Mouse (Mus musculus) hindbrain, embryonic 10.5 days (tissue): Measurements from ENCODE around the gene Cfap54. TPM values are rescaled to one million over a fixed set of nuclear protein-coding genes. Genes with fewer than 3 reads are reported as not detected.

Experiments used
- DNase-seq: peaks from one replicate; pipeline ENCODE4 v3.0.0-alpha.2; 2017; ENCODE audit warnings: low spot score
- H3K27ac ChIP-seq: fragments of 300-500 bp; sonication (generic); 2 replicates; pipeline ENCODE4 v1.5.1; 2016; ENCODE audit warnings: mild to moderate bottlenecking, moderate library complexity
- H3K27me3 ChIP-seq: fragments of 300-500 bp; sonication (generic); 2 replicates; pipeline ENCODE4 v1.6.1; 2016; ENCODE audit warnings: mild to moderate bottlenecking; ENCODE audit not compliant: poor library complexity, insufficient read depth, severe bottlenecking
- H3K36me3 ChIP-seq: fragments of 300-500 bp; sonication (generic); 2 replicates; pipeline ENCODE4 v1.6.1; 2016; ENCODE audit warnings: mild to moderate bottlenecking, moderate library complexity
- H3K4me1 ChIP-seq: fragments of 300-500 bp; sonication (generic); replicated peaks from 2 replicates; pipeline ENCODE4 v1.6.1; 2016; ENCODE audit warnings: mild to moderate bottlenecking
- H3K4me3 ChIP-seq: fragments of 300-500 bp; sonication (generic); 2 replicates; pipeline ENCODE4 v1.5.1; 2016; ENCODE audit warnings: mild to moderate bottlenecking, moderate library complexity
- H3K9me3 ChIP-seq: fragments of 300-500 bp; sonication (generic); 2 replicates; pipeline ENCODE4 v1.6.1; 2016; ENCODE audit warnings: mild to moderate bottlenecking, moderate library complexity
- WGBS: fragments of 180-500 bp; shearing (Covaris S2); methylation state at CpG from one replicate; pipeline ENCODE4 v1.1.7; 2016; 5-methylcytosine and 5-hydroxymethylcytosine counted together
- polyA plus RNA-seq: library from polyadenylated mRNA; unstranded; fragments of >200 nt; fragmentation: Nextera tagmentation; extraction: Ambion mirVana; gene quantifications from 2 replicates; pipeline ENCODE4 v1.2.1, GENCODE M21; 2016

Cfap54 gene
- polyA plus RNA-seq, 1 experiment from 2014 or later, result 1.4 TPM

- Histone ChIP-seq H3K27ac (no peak overlapping the region), H3K9me3 (no peaks in the 10 kb centered on the region), H3K4me1 (no peaks in the 10 kb centered on the region), H3K27me3 (no peaks in the 10 kb centered on the region), H3K36me3 (no peaks in the 10 kb centered on the region), H3K4me3 (no peak overlapping the region)
- 84% methylated on average over 6 of the region's 6 CpGs for WGBS
- DNase-seq, result no peak
Observed at GRCm38 (mm10) chr10:93090241-93090640, 8.8 kb upstream of the Cfap54 start.

- Histone ChIP-seq H3K27me3 (no peaks in the 10 kb centered on the region), H3K9me3 (no peaks in the 10 kb centered on the region), H3K27ac (no peak overlapping the region), H3K36me3 (no peaks in the 10 kb centered on the region), H3K4me1 (peaks cover 7% of the 10 kb centered on the region; the same call in 1 of the 2 replicates), H3K4me3 (no peak overlapping the region)
- DNase-seq, result no peak
- 74% methylated on average over 11 of the region's 11 CpGs for WGBS
Observed at GRCm38 (mm10) chr10:93088396-93089048, 7.1 kb upstream of the Cfap54 start.

DNA sequence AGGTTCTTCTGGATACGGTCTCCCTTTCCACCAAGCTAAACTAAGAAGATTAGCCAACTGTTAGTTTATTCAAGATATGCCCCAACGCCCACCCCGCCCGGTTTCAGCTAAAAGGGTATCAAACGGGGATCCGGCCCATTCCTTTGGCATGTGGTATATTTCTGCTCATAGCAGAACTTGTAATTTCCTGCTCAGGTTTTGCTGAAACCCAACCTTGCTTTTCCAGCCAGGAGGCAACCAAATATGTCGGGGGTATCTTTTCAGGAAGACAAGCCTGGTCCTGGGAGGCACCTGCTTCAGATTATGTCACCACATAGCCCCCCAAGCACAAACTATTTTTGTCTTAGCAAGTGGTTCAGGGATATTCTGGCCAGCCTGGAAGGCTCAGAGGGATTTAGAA is 6.1 kb upstream of the Cfap54 start:
- H3K4me1 ChIP-seq, result peaks cover 17% of the 10 kb centered on the region
- no peak for DNase-seq
- H3K36me3 ChIP-seq, result no peaks in the 10 kb centered on the region
- H3K9me3 ChIP-seq, result no peaks in the 10 kb centered on the region
- no peak overlapping the region for H3K27ac ChIP-seq
- WGBS, result 89% methylated on average over 7 of the region's 7 CpGs
- H3K4me3 ChIP-seq, result no peak overlapping the region
- H3K27me3 ChIP-seq, result no peaks in the 10 kb centered on the region

- H3K9me3 ChIP-seq, result no peaks in the 10 kb centered on the region
- WGBS, result 58% methylated on average over 8 of the region's 8 CpGs
- peaks cover 26% of the 10 kb centered on the region for H3K4me1 ChIP-seq
- no peak for DNase-seq
- no peak overlapping the region for H3K4me3 ChIP-seq
- H3K36me3 ChIP-seq, result no peaks in the 10 kb centered on the region
- H3K27me3 ChIP-seq, result no peaks in the 10 kb centered on the region
- peak overlapping the region; percentile 50; the same call in 1 of the 2 replicates for H3K27ac ChIP-seq
Observed at GRCm38 (mm10) chr10:93083963-93084340, 2.5 kb upstream of the Cfap54 start.

DNA sequence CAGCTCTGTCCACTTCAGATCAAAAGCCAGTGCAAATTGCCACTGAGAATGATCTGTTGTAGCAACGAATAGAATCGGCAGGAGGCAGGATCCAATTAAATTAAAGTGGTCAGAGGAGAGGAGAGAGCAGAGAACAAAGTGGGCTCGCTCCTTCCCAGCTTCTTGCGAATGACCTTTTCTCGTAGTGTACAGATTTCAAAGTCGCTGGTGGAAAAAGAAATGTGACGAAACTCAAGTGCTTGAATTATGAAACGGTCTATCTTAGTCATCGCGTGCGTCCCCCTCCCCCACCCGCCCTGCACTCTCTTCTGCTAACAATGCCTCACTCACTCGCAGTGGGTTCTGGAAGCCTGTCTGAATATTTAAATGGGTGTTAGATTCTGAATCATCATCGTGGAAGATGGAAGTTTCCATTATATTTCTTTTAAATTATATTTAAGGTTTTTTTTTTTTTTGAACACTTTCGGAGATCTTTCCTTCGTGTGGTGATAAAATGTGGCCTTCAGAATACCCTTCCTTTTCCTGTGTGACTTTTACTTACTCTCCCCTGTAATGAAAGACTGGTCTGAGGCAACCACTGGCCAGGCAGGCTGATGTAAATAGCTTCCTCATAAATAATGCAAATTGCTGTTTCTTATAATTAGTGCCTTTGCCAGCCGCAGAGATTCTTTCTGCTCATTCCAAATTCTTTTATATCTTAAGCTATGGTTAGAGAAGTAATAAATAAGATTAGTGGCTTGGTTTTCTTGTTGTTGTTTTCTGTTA is 2.0 kb upstream of the Cfap54 start:
- Histone ChIP-seq H3K4me1 (peaks cover 26% of the 10 kb centered on the region), H3K27me3 (no peaks in the 10 kb centered on the region), H3K9me3 (no peaks in the 10 kb centered on the region), H3K36me3 (no peaks in the 10 kb centered on the region), H3K27ac (peak overlapping the region; percentile 77), H3K4me3 (peak overlapping the region; percentile 39)
- DNase-seq, result peak; percentile 47
- 8% methylated on average over 17 of the region's 17 CpGs for WGBS

- WGBS, result 86% methylated on average over 3 of the region's 3 CpGs
- no peak for DNase-seq
- no peaks in the 10 kb centered on the region for H3K27me3 ChIP-seq
Observed at GRCm38 (mm10) chr10:93079486-93079885, 1.9 kb downstream of the Cfap54 start.

GRCm38 (mm10) chr10:93077935-93078479 is 3.4 kb downstream of the Cfap54 start:
- Histone ChIP-seq H3K27ac (peak overlapping the region; percentile 2; the same call in 1 of the 2 replicates), H3K36me3 (no peaks in the 10 kb centered on the region), H3K27me3 (no peaks in the 10 kb centered on the region), H3K9me3 (no peaks in the 10 kb centered on the region), H3K4me1 (peaks cover 31% of the 10 kb centered on the region), H3K4me3 (no peak overlapping the region)
- no peak for DNase-seq
- 76% methylated on average over 11 of the region's 11 CpGs for WGBS

More at GRCm38 (mm10) chr10:93079486-93079885, 1.9 kb downstream of the Cfap54 start:
- Histone ChIP-seq H3K36me3 (no peaks in the 10 kb centered on the region), H3K4me3 (no peak overlapping the region), H3K27ac (no peak overlapping the region), H3K4me1 (peaks cover 43% of the 10 kb centered on the region), H3K9me3 (no peaks in the 10 kb centered on the region)

DNA sequence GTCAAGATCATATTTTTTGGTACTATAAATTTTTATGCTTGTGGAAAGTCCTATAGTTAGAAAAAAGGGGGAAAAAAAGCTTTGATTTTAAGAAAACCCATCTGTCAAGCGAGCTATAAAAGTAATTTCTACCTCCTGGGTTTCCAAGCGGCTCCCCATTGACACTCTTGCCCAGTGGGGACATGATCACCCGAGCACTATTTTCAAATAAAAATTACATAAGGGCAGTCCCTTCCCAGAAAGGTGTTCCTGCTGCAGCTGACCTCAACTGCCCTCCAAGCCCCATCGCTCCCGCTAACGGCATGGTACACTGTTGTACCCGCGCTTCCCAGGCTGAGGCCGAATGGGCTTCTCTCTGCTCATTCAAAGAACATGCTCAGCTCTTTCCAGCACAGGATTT is 5.0 kb downstream of the Cfap54 start:
- peaks cover 24% of the 10 kb centered on the region for H3K4me1 ChIP-seq
- no peaks in the 10 kb centered on the region for H3K27me3 ChIP-seq
- H3K27ac ChIP-seq, result no peak overlapping the region
- H3K36me3 ChIP-seq, result no peaks in the 10 kb centered on the region
- 84% methylated on average over 9 of the region's 9 CpGs for WGBS
- no peak for DNase-seq
- no peaks in the 10 kb centered on the region for H3K9me3 ChIP-seq
- no peak overlapping the region for H3K4me3 ChIP-seq

DNA sequence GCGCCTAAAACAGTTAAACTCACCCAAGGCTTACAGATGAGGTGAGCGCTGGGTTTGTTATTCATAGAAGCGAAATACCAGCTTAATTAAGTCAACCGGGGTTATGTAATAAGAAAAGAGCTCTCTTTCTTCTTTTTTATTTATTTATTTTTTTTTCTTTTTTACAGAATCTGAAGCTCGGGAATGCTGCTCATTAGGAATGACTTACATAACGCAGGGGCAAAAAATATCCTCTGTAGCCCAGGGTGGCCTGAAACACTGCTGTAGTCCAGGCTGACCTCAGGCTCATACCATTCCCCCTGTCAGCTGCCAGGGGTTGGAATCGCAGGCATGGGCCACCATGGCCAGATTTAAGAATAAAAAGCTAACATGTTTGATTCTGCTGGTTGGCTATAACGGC is 5.6 kb downstream of the Cfap54 start:
- no peak overlapping the region for H3K4me3 ChIP-seq
- DNase-seq, result no peak
- peaks cover 19% of the 10 kb centered on the region for H3K4me1 ChIP-seq
- no peaks in the 10 kb centered on the region for H3K9me3 ChIP-seq
- WGBS, result 86% methylated on average over 8 of the region's 8 CpGs
- H3K36me3 ChIP-seq, result no peaks in the 10 kb centered on the region
- no peaks in the 10 kb centered on the region for H3K27me3 ChIP-seq
- H3K27ac ChIP-seq, result no peak overlapping the region

DNA sequence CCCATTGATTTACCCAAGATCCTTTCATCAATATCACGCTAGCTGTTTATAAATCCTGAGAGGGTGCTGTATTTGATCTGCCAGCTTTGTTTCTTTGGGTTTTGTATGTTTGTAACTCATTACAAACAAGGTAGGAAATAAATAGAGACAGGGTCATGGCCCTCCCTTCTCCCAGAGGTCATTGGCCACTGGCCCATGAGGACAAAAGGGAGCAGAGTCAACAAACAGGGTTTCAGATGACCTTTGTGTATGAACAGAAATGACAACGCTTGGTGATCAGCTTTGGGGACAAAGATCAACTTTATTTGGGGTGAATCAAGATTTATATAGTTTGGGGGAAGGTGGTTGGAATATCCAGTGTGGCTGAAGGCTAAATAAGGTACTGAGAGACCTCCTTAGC is 8.6 kb downstream of the Cfap54 start:
- Histone ChIP-seq H3K4me1 (peaks cover 12% of the 10 kb centered on the region; the same call in 1 of the 2 replicates), H3K9me3 (no peaks in the 10 kb centered on the region), H3K4me3 (no peak overlapping the region), H3K27ac (no peak overlapping the region), H3K36me3 (no peaks in the 10 kb centered on the region), H3K27me3 (no peaks in the 10 kb centered on the region)
- WGBS, result 69% methylated on average over 2 of the region's 2 CpGs
- no peak for DNase-seq

- H3K4me3 ChIP-seq, result no peak overlapping the region
- H3K27ac ChIP-seq, result no peak overlapping the region
- WGBS, result 85% methylated on average over 3 of the region's 3 CpGs
- H3K27me3 ChIP-seq, result no peaks in the 10 kb centered on the region
- H3K4me1 ChIP-seq, result 0 out of 2 replicates have a peak, but pooled peaks cover 3% of the 10 kb centered on the region
- no peak for DNase-seq
- H3K36me3 ChIP-seq, result no peaks in the 10 kb centered on the region
- no peaks in the 10 kb centered on the region for H3K9me3 ChIP-seq
Observed at GRCm38 (mm10) chr10:93071753-93072152, 9.7 kb downstream of the Cfap54 start.

DNA sequence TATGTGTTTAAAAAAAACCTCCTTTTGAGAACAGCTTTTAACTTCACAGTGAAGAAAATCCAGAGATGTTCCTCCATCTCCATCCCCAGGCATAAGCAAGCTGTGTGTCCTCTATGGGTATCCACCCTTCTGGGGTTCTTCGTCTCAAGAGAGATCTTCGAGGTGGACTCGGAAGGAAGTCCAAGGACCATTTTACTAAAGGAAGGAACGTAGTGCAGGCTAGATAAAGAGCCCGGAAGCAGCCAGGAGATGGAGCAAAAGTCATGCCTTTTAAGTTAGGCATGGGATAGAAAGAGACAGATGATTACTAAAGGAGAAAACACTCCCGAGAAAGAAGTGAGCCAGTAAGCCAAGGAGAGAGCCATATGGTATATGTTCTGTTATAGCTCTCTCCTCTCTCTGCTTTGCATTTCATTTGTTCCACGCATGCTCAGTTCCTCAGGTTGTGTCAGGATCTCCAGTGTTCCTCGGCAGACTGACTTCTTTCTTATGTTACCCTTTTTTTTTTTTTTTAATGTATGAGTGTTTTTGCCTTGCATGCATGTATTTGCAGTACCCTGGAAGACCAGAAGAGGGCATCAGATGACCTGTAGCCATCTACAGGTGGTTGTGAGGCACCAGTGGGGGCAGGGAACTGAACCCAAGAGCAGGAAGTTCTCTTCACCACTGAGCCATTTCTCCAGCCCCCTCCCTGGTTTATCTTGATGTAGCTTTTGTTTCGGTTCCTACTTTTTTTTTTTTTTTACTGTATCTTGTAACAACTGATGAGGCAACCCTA is 11.1 kb downstream of the Cfap54 start:
- no peaks in the 10 kb centered on the region for H3K27me3 ChIP-seq
- no peaks in the 10 kb centered on the region for H3K36me3 ChIP-seq
- H3K4me3 ChIP-seq, result no peak overlapping the region
- WGBS, result 78% methylated on average over 9 of the region's 9 CpGs
- no peak overlapping the region for H3K27ac ChIP-seq
- DNase-seq, result peak; percentile 18
- H3K4me1 ChIP-seq, result no peaks in the 10 kb centered on the region
- H3K9me3 ChIP-seq, result no peaks in the 10 kb centered on the region
